Mouse (Mus musculus): ENCODE data around the gene Naaladl1.
"Not testable (repeated sequence)": the region's sequence is repeated elsewhere in the genome, so short reads cannot be mapped to it uniquely, and the experiment has no call there.

Gene Naaladl1

DNA sequence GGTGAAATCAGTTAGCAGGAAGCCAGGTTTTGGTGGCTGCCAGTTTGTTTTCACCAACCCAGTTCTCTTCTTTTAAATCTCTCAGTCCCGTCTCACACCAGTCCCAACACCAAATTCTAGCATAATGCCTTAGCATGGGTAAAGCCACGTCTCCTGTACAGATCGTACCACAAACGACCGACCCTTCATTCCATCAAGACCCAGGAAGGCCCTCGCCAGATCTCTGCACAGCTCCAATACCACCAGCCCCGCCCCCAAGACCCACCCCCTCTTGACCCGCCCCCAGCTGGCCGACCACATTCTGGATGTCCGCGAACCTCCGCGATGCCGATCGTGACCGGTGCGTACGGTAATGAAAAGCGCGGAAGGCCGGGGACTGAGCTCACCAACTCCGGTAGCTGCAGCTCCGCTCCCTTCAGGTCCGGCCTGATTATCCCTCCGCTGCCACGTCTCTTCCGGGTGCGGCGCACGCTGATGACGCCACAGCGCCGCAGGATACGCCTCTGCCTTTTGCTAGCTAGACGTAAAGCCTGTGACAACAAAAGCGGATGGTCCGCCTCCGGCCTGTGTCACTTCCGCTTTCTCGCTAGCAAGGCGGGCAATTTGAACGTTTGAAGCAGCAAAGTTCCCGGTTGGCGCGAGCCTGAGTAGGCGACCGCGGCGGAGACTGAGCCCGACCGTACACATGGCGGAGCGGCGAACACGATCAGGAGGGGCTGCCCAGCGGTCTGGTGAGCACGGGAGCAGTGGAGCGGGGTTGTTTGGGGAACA, 20.9 kb upstream of the Naaladl1 start, which contains the start of the genes Zfpl1 and Cdca5:
Gene Zfpl1, minus strand, starts transcription at position 479 of the 771 bp plus-strand sequence.
Gene Cdca5, plus strand, starts transcription at position 506 of the 771 bp plus-strand sequence.
- DNase-seq = peak; percentile 98 to 99

DNA sequence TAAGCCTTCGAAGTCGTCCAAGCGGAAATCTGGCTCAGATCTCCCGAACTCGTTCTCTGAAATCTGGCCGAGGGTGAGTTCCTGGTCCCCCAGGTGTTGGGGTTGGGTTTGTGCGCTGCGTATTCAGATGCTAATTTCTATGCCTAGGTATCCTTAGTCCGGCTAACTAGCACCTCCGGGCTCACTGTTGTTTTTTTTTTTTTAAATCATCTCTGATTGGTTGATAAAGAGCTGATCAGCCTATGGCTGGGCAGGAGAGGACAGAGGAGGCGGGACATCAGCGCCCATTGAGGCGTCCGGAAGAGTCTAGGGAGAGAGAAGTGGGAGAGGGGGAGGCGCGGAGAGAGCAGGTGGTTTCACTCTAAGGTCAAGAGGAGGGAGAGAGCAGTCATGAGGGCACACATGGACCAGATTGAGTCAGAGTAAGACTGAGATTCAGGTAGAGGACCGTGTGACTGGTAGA, 20.1 kb upstream of the Naaladl1 start:
- DNase-seq = no peak

DNA sequence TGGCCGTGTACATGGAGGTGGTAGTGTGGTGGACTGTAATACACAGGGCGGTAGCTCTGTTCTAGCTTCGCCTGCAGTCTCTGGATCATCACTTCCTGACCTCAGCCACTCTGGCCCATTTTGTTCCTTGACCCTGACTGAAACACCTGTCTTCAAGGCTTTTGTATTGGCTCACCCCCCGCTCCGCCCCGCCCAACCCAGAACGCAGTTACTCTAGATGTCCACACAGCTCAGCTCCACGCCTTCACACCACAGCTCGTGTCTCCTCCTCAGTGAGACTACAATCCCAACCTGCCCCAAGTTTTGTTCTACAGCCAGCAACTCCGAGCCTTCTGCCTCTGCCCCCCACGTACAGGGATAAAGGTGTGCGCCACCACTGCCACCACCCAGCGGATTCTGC, 16.7 kb upstream of the Naaladl1 start:
- DNase-seq = no peak

DNA sequence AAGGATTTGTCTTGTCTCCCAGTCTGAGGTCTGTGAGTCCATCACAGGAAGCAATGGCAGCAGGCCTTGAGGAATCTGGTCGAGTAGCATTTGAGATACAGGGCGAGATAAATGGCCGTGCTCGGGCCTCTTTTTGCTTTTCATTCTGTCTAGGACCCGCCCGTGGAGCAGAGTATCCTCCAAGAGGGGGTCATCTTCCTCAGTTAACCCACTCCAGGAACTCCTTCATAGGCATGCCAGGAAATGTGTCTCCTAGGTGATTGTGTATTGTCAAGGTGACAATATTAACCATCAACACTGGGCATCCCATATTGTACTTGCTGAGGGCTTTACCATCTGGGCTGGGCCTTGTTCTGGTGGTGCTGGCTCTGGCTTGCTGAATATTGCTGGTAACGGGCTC, 11.5 kb upstream of the Naaladl1 start, which contains the start of gene AC131692.1:
Gene AC131692.1, plus strand, starts transcription at position 301 of the 400 bp plus-strand sequence.
- DNase-seq = no peak

DNA sequence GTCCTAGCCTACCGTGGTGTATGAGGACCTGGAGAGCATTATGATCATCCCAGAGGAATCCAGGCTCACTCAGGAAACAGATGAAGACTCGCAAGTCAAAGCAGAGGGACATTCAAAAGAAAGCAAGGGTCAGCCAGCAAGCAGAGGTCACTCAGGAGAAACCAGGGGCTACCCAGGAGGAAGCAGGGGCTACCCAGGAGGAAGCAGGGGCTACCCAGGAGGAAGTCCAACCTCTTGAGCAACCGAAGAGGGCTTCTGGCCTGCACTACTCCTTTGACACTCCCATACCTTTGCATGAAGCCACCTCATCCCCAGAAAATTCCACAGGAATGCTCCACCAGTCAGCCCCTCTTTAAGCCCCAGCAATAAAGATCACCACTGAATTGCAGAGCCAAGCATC, 7.7 kb upstream of the Naaladl1 start:
- DNase-seq = no peak

DNA sequence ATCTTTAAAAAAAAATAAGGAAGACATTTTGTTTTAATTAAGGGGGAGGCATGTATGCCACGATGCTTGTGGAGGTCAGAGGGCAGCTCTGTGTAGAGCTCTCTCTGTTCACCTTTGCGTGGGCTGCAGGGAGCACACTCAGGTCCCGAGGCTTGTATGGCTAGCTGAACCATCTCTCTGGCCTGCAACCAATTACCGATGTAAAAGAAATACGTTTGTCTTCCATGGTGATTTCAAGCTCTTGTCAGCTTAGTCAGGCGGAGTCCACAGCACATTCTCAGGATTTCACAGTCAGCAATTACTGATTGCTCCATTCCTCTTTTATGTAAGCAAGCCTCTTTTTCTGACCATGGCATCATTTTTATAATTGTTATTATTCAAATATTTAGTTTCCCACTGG, 4.4 kb upstream of the Naaladl1 start:
- no peak for DNase-seq

DNA sequence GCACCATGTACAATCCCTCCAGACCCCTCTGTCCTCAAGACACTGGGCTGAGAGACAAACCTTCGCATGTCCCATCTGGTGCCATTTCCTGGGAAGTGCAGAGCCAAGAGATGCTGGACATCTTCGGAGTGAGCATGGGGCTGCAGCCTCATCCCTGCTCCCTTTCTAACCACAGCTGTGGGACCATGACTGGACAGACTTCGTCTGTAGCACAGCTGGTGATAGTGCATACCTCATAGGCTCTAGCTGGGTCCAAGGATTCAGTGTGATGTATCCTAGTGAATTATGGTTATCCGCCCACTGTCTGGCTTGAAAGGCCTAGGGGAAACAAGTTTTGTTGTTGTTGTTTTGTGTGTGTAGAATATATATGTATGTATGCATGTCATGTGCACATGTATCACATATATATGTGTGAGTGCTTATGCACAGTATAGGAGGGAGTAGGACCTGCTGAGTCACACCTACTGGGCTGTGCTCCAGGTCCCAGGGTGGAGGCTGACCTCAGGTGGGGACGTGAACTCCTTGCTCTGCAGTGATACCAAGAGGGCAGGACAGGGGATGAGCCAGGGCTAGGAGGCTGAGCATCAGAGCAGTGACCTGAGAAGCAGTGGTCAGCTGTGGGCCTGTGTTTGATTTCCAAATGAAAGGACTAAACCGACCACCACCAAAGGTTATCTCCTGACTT, 3.3 kb upstream of the Naaladl1 start:
- no peak for DNase-seq

DNA sequence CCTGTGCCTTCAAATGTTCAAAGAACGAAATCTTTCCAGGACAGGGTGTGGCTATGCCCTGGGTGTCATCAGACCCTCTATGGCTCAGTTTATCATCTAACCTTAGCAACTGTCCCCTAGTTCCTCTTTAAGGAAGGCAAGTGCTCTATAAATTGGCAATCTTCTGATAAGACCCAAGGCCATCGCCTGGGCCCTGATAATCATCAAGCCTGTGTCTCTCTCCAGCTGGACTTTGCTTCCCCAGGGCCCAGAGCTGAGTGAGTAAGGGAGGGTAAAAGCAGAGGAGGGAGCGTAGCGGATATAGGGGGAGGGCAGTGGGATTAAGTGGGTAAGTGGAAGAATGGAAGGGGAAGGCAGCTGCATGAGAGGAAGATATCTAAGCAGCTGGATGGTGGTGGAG, 1.1 kb upstream of the Naaladl1 start:
- no peak for DNase-seq

DNA sequence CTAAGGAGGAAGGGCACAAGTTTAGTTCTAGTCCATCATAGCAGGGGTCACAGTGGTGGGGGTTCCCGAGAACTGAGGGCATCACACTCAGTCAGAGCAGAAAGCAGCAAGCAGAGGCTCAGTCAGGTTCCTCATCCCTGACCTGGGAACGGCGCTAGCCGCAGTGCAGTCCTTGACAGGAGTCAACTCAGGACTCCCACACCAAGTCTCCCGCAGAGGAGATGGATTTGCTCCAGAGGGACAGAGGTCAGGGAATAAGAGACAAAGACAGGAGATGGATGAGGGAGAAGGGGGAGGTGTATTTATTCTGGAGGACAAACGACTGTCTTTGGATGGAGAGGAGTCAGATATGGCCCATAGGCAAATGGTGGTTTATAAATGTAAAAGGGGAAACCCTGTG, 7.5 kb downstream of the Naaladl1 start:
- DNase-seq = no peak

DNA sequence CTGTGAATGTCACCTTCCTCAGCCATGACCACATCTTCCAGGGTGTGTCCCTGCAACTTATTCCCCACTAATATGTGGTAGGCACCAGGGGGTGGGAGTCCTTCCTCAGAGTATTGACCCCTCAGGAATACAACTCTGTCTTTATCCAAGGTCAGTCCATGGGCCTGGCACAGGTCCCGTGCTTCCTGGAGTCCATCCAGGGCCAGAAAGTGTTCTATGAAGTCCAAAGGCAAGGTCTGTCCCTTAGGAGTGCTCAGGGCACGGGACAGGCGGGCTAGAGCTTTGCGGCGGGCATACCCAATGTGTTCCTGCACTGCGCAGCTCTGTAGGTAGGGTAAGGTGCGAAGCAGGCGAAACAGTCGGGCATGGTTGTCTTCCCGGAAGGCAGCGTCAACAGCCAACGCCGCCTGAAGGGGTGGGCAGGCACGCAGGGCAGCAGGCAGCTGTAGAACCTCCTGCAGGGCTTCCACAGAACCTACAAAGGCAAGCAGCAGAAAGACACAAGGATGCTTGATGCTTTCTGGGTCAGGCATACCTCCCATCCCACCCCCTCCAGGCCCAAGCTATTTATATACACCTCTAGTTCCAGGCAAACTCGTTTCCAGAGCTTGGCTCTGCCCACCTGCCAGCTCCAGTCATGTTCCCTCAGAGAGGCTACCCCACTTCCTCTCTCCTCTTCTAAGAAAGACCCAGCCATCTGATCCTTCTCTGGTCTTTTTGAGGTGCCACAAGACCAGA, 10.7 kb downstream of the Naaladl1 start:
- no peak for DNase-seq

DNA sequence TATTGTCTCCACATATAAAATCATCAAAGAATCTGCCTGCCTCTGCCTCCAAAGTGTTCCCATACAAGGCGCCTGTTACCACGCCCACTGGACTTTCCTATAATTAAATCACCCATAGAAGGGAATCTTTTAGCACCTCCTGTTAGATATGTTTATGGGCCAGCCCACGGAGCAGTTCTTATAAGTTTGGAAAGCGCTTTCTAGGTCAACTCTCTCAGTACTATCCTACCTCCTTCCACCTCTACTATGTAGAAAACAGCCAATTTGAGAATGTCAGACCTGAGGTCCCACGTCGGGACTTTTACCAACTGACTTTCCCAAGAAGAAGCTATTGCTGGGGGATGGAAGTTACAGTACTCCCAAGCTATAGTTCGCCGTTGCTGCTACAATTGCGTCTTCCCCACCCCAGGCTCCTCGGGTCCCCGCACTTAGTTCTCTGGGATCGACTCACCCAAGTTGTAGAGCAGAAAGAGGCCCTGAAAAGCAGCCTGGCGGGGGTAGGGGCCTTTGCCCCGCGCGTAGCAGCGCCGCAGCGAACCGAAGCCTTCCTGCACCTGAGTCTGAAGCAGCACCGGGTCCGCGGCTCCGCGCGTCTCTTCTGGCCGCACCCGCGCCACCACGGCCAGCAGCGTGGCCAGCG, 11.9 kb downstream of the Naaladl1 start:
- no peak for DNase-seq

DNA sequence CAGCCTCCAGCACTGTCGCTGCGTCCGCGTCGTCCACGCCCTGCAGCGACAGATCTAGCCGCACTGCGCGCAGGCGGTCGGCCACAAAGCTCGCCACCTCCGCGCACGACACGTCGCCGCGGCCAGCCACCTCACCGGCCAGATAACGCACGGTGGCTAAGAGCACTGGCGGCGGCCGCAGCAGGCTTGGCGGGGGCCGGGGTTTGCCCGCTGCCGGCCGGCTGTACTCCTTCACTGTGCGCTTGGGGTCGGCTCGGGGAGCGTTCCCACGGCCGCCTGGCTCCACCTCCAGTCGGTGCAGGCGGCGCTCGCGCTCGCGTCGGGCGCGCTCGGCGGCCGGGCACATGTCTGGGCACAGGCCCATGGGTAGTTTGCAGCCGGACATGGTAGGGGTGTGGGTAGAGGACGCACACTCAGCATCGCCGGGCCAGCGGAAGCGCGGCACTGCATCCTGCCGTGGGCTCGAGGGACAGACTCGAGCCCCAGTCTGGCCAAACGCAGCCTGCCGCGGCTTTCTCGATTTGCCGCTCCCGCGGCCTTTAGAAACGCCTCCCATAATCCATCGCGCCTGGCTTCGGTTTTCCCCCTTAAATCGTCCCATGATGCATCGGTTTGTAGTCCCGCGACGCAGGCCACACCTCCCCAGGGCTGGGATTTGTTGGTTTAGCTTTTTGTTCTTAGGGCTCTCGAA, 12.5 kb downstream of the Naaladl1 start, which contains the start of gene Sac3d1:
Gene Sac3d1, minus strand, starts transcription at position 665 of the 691 bp plus-strand sequence.
- peak; percentile 85 to 89 for DNase-seq

DNA sequence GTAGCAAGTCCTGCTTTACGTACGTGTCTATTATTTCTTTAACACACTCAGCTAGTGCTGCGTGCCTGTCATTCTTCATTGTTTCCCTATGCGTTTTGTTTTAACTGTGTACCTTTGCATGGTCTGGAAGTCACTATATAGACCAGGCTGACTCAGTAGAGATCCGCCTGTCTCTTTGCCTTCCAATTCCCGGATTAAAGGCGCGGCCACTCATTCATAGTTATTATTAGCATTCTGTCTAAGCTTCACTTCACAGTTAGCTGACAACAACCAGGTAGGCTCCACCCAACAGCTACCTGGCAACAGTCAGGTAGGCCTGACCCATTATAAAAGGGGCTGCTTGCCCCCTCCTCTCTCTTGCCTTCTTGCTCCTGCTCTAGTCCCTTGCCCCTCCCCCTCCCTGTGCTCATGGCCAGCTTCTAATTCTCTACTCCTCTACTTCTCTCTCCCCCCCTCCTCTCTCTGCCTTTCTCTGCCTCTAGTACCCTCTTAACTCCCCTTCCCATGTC, 13.1 kb downstream of the Naaladl1 start:
- no peak for DNase-seq

DNA sequence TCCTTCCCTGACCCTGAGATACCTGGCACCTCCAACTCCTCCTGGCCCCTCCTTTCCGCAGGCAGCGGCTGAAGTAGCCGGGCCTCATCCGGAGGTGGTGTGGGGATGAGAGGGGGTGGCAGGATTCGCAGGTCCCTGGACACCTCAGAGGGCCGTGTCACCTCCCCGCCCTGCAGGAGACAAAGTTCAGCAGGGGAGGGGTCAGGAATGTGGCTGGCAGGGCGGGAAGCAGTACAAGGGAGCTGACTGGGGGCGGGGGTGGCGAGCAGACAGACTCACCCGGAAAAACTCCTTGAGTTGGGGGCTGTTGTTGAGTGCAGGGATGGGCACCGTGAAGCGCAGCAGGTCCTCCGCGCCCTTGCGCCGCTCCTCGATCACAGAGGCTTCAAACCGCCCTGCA, 16.2 kb downstream of the Naaladl1 start:
- no peak for DNase-seq

DNA sequence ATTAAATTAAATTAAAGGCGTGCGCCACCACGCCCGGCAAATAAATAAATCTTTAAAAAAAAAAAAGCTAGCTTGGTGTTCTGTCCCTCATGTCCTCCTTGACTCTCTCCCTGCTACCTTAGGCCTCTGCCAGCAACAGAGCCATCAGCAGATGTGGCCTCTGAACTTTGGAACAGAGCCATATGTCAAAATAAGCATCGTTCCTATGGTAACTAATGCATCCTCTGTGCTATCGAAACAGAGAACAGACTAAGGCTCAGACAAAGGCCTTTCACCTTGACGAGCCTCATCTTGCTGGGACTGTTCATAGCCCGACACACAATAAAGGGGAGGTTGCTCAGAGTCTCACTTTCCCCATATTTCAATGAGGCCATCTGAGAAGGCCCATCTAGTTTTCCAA, 17.7 kb downstream of the Naaladl1 start:
- DNase-seq = no peak

DNA sequence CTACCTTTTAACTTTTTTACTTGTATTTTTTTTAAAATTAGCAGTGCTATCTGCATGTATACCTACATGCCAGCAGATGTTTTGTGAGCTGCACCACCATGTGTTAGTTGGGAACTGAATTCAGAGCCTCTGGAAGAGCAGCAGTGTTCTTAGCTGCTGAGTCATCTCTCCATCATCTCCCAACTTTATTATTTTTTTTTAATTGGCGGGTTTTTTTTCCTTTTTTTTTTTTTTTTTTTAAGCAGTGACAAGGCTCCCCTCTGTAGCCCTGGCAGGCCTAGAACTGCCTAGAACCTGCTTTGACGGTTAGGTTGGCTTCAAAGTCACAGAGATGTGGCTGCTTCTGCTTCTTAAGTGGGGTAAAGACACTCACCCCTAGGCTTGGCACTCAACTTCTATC, 19.3 kb downstream of the Naaladl1 start:
- DNase-seq = no peak

DNA sequence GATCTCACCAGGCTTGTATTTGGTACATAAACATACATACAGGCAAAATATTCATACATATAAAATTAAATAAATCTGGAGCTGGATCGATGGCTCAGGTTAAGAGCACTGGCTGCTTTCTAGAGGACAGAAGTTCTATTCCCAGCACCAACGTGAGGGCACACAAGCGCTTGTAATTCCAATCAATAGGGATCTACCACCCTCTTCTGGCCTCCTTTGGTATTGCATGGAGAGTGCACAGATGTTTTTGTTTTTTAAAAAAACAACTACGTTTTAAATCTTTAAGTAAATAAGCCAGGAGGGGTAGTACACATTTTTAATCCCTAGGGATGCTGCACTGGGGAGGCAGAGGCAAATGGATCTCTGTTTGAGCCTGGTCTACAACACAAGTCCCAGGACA, 20.7 kb downstream of the Naaladl1 start:
- DNase-seq = peak in 1 of 2 experiments; percentile 63

DNA sequence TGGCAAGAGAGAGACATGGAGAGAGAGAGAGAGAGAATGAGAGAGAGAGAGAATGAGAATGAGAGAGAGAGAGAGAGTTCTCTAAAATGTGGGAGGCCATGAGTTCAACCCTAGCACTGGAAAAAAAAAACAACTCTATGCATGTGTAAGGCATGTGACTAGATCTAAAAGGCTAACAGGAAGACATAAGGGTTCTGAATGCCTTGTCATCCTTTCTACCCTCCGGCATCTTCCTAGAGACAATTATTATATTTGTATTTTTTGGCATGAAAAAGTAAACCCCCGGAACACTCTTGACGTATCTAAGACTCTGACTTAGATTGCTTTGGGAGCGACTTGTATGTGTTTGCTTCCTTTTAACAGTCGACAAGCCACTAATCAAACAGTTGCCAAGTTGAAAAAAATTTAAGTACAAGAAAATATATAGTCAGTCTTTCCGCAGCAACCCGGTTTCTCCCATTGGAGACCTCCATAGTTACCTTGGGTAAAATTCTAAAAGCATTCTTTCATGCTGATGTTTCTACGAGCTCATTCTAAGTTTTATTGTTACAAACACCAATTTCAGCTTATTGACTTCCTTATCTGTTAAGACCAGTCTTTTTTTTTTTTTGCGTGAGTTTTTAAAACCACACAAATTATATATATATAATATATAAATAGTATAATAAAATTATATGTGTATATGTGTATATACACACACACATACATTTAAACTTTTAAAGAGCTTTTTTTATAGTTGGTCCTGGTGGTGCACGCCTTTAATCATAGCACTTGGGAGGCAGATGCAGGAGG, 21.4 kb downstream of the Naaladl1 start:
- no peak for DNase-seq

DNA sequence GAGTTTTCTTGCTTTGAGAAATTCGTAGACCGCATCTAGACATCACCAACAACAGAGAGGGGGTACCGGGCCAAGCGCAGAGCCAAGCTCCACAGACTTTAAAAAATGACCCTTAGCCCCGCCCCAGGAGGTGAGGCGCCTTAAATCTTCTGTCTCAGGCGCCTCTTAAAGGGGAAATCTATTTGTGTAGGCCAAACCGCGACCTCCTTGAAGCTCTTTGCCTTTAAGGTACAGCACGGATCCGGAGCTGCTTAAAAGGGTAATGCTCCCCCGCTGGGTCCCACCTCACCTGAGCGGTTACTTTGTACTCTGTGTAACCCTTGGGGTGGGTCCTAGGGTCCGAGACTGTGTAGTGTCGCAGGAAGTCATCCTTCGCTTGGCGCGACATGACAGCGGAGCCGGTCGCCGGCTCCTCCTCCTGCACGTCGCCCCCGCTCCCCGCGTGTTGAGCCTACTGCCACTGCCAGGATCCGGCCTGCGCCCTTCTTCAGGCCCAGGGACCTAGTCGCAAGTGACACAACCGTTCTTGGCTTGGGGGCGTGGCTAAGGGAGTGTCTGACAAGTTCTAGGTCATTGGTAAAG, 22.3 kb downstream of the Naaladl1 start, which contains the start of gene Snx15:
Gene Snx15, minus strand, starts transcription at position 545 of the 582 bp plus-strand sequence.
- peak; percentile 96 for DNase-seq

DNA sequence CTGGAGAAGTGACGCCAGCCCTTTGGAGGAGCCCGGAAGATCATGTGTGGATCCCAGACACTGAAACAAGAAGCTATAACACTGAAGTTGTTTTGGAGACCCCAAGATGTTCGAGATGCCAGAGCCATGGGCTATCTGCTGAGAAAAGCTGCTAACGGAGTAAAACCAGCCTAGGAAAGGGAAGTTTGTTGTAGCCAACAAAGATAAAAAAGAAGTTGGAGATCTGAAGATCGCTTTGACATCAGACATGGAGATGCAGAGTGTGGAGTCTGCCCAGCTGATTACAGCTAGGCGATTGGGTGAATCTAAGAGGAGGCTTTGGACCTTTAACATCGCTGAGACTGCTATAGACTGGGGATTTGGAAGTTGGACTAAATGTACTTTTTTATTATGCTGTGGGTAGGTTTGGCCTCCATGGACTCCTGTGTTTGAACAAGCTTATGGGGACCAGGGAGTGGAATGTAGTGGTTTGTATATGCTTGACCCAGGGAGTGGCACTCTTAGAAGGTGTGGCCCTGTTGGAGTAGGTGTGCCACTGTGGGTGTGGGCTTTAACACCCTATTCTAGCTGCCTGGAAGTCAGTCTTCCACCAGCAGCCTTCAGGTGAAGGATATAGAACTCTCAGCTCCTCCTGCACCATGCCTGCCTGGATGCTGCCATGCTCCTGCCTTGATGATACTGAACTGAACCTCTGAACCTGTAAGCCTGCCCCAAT, 25.0 kb downstream of the Naaladl1 start:
- DNase-seq = not testable (repeated sequence)
